Mouse (Mus musculus) mesoderm, embryonic 11.5 days (tissue): Measurements from ENCODE around the gene Rabep2.
"Not testable (repeated sequence)": the region's sequence is repeated elsewhere in the genome, so short reads cannot be mapped to it uniquely, and the experiment has no call there.

Source experiments
- DNase-seq: peaks from one replicate; pipeline ENCODE4 v3.0.0-alpha.2; 2012; ENCODE audit warnings: low read depth, low spot score

The Rabep2 gene

DNA sequence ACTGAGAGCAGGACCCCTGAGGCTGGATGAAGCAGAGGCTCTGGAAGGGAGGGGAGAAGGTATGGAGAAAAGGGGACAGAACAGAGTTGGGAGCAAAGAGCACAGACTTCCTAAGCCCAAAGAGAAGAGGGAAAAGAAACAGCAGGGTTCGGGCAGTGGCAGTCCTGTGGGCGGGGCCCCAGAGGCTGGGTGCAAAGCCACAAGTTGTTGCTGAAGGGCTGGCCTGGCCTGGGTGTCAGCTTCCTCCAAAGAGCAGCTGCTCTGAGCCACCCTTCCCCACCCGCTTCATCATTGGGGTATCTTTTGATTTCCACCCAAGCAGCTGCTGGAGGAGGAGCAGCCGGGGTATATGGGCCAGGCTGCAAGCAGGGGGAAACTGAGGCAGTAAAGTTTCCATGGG, 35.6 kb downstream of the Rabep2 start:
- DNase-seq: no peak

DNA sequence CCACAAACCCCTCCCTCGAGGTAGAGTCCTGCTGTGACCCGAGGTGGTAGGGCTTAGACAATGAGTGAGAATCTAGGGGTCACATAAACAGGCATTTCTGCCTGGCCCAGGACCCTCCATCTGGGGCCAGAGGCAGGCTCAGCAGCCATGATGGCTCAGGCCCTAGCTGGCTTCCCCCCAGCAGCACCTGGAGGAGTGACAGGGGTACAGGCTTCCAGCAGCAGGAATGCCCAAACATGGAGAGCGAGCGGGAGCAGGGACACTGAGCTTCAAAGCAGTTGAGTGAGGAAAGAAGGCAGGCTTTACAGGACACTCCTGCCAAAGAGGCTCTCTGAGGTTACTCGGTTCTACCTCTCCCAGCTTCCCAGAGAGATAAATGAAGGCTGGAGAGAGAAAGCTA, 36.3 kb downstream of the Rabep2 start:
- no peak for DNase-seq

DNA sequence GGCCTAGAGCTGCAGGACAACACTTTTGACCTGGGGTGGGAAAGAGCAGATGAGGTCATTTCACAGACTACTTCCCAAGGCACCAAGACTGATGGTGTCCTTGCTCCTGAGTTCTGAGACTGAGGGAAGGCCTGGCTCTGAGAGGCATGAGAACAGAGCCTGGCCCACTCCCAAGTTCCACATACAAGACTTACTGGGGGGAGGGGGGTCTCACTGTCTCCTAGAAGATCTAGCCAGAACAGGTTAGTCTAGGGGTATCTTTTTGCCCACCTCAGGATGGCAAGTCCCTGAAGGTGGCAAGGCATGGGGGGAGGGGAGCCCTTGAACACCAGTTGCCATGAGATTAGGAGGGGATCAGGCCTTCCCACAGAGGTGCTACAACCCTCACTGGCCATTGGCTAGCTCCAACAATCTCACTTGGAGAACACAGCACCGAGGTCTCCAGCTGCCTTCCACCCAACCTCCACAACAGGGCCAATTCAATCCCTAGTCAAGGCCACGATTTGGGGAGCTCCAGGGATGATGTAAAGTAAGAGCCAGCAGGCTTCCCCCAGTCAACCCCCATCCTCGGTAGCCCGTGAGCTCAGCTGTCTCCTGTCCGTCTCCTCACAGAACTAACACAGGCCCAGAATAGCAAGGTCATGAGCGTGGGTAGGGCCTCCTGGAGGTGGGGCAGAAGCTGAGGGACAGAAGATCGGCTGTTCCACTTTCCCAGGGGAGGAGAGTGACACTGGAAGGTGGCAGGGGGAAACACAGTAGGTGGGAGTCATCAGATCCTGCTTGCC, 36.9 kb downstream of the Rabep2 start:
- no peak for DNase-seq

DNA sequence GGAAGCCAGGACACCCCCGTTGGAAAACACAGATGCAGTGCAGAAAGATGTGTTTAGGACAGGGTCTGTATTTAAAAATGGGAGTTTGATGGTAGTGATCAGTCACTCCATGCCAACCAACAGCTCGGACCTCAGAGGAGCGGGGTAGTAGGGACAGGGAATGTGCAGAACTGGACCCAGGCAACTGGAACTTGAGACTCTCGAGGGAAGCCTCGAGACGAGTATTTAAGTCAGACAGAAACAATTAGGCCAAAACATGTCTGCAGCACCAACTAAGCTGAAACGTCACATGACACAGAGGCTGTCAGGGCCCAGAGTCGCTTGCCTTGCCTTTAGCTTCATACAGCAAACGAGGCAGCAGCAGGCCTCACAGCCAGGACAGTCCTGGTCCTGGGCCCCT, 37.6 kb downstream of the Rabep2 start:
- DNase-seq: no peak

DNA sequence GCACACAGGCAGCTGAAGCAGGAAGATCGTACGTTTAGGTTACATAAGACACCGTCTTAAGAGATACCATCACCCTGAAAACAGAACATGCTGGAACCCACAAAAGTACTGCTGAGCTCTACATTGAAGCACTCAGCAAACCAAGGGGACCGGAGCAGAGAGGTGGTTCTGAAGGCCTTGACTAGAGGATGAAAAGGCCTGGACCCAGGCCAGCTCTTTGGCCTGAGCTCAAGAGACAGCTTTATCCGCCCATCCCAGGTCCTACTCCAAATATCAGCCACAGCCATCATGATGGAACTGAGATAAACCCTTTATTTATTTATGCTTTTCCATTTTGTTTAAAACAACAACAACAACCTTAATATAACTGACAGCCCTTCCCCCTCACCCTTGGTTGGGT, 38.1 kb downstream of the Rabep2 start:
- no peak for DNase-seq

DNA sequence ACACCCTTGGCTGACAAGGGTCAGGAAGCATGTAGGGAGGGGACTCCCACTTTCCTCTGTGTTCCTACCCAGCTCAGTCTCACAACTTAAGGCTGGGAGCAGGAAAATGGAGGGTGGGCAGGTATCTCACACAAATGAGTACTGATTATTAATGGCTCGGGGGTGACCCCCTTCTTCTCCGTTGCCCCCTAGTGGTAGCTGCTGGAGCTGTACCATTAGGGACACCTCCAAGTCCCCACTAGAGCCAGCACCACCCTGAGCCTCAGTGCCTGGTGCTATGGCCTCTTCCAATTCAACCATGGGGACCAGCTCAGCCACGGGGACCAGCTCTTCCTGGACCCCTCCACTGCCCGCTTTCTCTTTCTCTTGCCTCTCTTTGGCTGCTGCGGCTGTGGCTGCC, 38.7 kb downstream of the Rabep2 start:
- DNase-seq: peak; percentile 37

DNA sequence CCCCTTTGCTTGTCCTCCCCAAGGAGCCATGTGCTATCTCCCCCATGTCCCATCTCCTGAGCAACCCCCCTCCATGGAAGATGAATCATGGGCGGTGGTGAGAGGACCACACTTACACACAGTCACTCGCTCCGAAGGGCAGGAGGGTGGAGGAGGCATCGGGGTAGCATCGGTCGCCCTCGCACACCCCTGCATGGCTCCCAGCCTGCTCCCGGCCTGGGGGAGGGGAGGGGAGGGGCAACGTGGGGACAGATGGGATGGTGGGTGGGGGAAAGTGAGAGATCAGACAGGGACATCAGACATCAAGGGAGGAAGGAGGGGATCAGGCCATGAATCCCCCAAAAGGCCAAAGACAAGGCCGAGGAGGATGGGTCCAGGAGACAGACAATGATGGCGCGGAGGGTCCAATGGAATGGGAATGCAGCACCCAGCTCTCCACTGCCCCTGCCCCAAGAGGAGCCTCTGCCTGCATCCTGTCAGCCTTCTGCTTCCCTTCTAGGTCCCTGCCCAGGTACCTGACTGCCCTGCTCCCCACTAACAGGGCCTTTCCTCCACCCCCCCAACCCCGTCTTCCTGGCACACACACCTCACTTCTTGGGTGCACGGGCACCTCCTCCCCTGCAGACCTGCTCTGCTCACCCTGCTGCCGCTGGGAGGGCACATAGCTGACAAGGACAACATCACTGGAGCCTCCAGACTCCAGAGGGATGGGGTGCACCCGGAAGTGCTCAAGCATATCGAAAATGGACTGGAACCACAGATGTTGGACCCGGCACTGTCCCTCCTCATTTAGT, 39.5 kb downstream of the Rabep2 start:
- no peak for DNase-seq

DNA sequence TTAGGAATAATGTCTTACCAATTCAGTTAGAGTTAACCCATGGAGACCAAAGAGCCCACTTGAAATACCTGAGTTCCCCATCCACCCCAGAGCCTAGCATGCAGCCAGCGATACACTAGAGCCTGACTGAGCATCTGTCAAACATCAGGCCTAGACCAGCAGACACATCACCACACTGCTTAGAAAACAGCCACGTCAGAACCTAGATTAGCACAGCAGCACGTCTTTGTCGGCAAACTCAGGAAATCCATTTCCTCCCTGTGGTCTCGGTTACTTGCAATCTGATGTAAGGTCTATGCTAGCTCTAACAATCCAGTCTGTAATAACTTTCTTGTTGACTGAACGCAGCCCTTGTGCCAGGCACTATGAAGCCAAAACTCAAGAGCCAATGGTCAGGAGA, 41.5 kb downstream of the Rabep2 start:
- DNase-seq: no peak

DNA sequence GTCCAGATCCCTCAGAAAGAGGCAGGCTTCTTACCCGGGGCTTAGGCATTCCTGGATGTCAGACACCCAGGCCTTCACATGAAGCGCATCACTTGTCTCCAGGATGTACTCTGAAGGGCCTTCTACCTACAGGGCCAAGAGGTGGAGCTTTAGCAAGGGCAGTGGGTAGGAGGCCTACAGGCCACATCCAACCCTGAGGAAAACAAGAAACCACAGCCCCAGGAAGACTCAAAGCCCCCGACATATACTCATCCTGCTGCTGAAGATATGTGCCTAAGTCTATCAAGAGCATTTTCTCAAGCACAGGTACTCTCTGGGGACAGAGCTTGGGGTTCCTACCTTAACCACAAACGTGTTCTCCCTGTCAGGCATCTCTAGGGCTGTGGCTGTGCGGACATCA, 42.8 kb downstream of the Rabep2 start:
- DNase-seq: no peak

DNA sequence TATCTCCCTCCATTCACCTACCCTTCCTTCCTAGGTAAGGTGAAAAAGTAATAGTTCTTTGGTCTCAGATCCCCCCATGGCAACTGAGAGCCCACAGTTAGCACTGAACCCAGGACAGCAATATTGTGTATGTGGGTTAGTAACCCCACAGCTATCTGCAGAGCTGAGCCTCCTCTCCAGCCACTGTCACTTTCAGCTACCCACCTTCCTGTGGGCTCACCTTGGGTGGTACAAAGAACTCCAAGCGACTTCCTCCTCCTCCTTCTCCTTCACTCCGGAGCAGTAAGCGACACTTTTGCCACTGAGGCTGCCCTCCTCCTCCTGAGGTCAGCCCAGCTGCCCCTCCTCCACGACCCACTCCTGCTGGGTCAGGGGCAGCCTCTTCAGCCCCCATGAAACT, 43.3 kb downstream of the Rabep2 start:
- DNase-seq: no peak

DNA sequence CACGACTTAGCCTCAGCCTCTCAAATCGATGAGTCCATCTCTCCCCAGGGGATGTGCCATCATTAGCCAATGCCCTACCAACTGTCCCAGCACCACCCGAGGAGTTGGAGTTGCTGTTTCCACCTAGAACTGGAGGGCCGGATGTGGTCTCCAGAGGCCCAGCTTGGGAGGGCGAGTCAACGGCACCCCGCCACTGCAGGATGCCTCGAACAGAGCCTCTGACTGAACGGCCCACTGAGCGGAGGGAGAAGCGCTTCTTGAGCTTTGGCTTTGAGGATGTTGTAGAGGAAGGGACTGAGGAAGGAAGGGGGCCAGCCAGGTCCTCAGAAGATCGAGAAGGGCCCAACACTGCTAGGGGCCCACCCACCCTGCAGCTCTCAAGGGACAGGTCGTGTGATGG, 43.7 kb downstream of the Rabep2 start:
- DNase-seq: no peak

DNA sequence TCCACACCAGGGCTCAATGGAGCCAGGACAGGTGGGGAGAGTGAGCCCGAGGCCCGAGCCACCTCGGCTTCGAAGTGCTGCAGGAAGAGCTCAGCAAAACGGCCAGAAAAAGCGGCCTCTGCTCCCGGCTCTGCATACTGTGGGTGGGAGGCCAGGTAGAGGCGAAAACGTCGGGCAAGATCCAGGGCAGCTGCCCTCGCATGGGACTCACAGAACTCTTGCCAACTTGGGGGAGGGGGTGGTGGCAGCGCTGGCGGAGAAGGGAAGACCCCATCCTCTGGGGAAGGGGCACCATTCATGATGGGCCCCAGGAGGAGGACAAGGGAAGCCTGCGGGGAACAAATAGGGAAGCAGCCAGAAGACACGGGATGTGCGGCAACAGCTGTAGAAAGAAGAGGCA, 44.2 kb downstream of the Rabep2 start:
- DNase-seq: no peak

DNA sequence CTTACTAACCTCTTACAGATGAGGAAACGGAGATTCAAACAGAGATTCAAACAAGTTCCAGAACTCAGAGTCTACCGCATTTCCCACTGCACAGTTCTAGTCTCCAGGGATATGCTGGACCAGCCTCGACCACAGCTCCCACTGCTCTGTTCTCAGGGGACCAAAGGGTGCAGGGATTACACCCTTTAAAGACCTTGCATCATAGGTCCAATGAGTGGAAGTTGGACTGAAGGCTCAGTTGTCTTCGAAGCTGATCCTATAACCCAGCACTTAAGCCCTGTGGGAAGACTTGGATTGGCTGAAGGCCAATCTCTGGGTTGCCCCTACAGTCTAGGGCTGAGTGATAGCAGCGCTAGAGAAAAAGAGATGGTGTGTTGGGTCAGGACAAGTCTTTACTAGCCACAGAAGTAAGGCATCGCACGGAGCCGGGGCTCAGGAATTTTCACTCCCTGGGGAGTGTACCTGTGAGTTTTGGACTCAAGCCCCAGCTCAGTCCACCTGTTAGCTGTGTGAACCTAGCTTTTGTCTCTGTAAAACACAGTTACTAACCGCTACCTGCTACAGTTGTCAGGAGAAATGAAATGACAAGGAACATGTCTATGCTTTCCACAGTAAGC, 45.0 kb downstream of the Rabep2 start:
- DNase-seq: no peak

DNA sequence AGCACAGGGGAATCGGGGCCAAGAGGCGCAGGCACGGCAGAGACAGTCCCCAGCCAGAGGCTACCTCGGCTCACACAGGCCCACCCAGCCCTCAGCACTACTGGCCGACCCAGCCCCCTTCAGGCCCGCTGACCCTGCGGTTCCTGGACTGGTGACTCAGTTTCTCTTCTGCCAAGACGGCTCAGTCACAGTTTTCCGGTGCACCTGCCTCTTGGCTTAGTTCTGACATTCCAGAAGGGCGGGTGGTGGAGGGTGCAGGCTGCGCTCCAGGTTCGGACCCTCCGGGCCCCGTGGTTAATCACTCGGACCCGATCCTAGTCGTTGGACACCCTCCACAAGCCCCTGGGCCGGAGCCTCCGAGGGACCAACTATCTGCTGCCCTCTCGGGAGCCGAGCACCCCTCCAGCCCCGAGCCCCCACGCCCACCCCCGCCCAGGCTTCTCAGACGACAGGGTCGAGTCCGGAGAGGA, 46.0 kb downstream of the Rabep2 start:
- no peak for DNase-seq

DNA sequence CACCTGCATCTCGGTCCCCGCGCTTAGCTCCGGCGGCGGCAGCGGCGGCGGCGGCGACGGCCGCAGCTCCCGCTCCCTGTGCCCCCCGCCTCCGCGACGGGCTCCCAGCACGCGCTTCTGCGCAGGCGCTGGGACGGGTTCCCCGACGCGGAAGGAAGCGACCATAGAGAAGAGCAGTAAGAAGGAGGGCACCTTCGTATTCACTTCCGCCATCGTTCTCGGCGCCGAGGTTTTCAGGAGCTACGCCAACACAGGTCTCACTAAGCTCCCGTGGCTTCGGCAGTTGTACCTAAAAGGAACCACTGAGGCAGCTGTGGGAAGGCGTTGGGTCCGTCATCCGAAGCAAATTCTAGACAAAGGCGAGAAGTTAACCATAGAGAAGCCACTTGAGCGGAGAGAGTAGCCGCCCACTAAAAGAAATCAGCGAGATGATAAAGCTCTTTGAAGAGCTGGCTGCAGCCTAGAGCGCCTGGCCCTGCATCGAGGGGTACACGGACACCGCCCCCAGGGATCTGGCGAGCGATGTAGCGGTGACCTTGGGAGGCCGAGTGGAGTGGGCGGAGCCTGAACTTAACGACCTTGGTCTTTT, 46.5 kb downstream of the Rabep2 start, which contains the start of gene Sh2b1:
TSS of gene Sh2b1 (minus strand) at position 432 of the 589 bp plus-strand sequence.
- DNase-seq: peak; percentile 95

DNA sequence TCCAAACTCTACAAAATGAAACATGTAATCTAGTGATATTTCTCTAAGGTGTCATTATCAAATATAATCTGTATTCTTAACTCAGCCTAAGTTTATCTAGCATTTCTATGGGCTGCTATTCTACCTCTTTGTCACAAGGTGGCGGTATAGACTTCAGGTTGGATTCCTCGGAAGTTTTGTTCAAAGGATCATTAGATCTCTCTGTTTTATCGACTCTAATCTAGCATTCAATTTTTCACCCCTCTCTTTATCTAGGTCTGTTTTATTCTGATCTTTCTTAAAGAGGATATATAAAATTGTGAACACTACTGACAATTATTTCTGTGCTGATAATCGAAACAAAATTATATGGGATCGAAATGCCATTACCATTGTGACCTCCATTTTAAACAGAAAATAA, 53.1 kb downstream of the Rabep2 start:
- DNase-seq: no peak

DNA sequence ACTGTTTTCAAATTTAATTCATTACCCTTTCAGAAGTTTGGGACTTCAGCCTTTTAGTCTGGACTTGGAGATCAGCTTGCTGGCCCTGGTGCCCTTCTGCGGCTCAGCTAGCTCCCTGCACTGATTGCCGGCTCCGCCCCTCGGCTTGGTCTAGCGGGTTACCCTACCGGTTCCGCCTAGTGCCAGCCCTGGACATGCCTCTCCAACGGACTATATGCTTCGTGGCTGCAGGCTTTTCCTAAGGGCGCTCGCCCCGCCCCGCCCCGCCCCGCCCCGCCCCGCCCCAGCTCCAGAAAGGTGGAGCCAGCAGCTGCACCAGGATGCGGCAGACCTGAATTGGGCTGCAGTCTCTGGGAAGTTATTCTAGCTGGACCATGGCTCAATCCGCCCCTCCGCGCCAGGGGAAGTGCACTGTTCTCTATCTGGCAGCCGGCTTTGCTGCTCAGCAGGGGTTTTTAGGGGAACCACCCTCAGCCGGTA, 53.9 kb downstream of the Rabep2 start:
- DNase-seq: peak; percentile 84

DNA sequence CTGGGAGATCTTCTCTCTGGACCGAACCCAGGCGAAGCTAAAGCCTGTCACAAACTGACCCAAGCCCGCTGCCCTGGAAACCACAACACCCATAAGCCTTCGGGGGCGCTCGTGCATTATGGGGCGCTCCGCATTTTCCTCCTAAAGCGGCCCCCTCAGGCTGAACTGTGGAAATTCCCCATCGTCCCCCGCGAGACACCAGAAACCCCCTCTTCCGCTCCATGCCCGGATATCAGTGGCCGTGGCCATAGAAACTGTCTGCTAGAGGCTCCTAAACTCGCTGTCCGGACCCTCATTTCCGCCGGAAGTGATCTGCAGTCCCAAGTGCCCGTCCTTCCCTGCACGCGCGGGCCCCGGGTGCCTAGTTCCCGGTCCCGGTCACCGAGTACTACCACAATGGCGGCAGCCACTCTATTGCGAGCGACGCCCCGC, 58.5 kb downstream of the Rabep2 start, which contains the start of gene Tufm:
TSS of gene Tufm (plus strand) at position 310 of the 432 bp plus-strand sequence.
- DNase-seq: peak; percentile 95

DNA sequence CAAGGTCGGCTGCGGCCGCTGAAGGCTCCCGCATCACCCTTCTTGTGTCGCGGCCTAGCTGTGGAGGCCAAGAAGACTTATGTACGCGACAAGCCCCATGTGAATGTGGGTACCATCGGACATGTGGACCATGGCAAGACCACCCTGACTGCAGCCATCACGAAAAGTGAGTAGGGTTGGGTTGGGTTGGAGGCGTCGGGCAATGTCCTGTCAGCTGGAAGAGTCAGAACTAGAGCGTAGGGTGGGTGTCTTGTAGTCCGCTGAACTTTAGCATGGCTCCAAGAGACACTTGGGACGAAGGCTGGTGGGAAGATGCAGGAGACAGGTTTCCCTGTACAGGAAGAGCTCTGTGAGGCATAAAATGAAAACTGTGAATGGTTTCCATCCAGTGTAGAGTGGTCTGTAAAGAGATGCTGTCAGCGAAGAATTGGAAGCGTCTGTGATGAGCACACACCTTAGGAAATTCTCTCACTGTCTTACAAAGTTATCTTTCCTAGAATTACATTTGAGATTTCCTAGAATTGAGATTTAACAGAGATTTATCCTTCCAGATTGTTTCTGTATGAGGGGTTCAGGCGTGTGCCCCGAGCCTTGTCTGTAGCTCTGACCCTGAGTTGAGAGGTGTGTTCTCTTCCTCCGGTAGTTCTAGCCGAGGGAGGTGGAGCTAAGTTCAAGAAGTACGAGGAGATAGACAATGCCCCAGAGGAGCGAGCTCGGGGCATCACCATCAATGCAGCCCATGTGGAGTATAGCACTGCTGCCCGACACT, 59.2 kb downstream of the Rabep2 start:
- not testable (repeated sequence) for DNase-seq

DNA sequence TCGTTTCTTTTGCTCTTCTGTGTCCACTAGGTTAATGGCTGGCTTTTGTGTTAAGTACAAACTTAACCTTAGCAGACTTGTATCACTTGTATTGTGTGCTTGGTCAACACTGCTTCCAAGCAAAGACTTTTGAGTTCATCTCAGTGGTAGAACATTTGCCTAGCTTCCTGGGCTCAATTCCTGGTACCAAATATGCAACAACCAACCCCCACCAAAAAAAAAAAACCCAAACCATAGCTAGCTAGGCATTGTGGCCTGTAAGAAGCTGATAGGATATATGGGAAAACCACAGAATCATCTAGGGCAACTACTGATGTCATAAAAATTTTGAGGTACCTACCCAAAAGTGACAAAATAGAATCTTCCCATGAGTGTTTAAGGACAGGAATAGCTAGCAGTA, 62.4 kb downstream of the Rabep2 start:
- DNase-seq: no peak

DNA sequence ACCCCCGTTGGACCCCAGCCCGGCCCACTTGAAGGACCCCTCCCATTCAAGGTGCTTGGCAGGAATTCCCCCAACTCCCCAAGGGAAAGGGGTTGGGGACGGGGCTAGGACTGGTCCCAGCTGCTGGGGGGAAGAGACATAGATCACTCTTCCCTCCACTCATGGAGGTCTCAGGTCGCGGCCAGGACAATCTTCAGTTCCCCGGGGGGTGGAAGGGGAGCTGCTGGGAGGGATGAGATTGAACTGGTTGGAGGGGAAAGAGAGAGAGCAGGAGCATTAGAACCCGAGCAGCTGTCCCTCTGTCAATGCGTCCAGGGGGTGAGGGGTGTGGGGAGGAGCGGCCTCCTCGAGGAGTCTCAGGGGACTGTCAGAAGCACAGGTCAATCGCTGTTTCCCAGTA, 63.4 kb downstream of the Rabep2 start:
- DNase-seq: peak; percentile 23
